Mouse (Mus musculus) heart, embryonic 16.5 days (tissue): ENCODE results near the gene Tbx4. TPM values are rescaled to one million over a fixed set of nuclear protein-coding genes. Genes with fewer than 3 reads are reported as not detected.

ENCODE experiments used
- ATAC-seq: fragments of 200-750 bp; cut with Nextera tagmentation; replicated peaks from 2 replicates; pipeline ENCODE4 v1.8.0; 2017; ENCODE audit warnings: moderate number of reproducible peaks; ENCODE audit not compliant: insufficient read depth, low FRiP score; ENCODE audit errors: extremely low read depth
- H3K27ac ChIP-seq: fragments of 300-500 bp; sonication (generic); 2 replicates; pipeline ENCODE4 v1.5.1; 2014; ENCODE audit warnings: mild to moderate bottlenecking, low read length, control low read depth, moderate library complexity
- H3K27me3 ChIP-seq: fragments of 300-500 bp; sonication (generic); 2 replicates; pipeline ENCODE4 v1.6.1; 2014; ENCODE audit warnings: low read length, mixed read lengths; ENCODE audit not compliant: control insufficient read depth, insufficient read depth
- H3K36me3 ChIP-seq: fragments of 300-500 bp; sonication (generic); 2 replicates; pipeline ENCODE4 v1.6.1; 2014; ENCODE audit not compliant: control insufficient read depth, insufficient read depth
- H3K4me1 ChIP-seq: fragments of 300-500 bp; sonication (generic); 2 replicates; pipeline ENCODE4 v1.6.1; 2014; ENCODE audit warnings: low read length, mixed read lengths; ENCODE audit not compliant: control insufficient read depth, insufficient read depth
- H3K4me2 ChIP-seq: fragments of 300-500 bp; sonication (generic); 2 replicates; pipeline ENCODE4 v1.6.1; 2014; ENCODE audit warnings: low read depth, mild to moderate bottlenecking, control low read depth, low read length
- H3K4me3 ChIP-seq: fragments of 300-500 bp; sonication (generic); 2 replicates; pipeline ENCODE4 v1.5.1; 2014; ENCODE audit warnings: mild to moderate bottlenecking, control low read depth, low read length
- H3K9ac ChIP-seq: fragments of 300-500 bp; sonication (generic); 2 replicates; pipeline ENCODE4 v1.6.1; 2014; ENCODE audit warnings: low read length, control low read depth
- H3K9me3 ChIP-seq: fragments of 300-500 bp; sonication (generic); replicated peaks from 2 replicates; pipeline ENCODE4 v1.6.1; 2016; ENCODE audit warnings: low read length; ENCODE audit not compliant: control insufficient read depth
- WGBS: fragments of 180-500 bp; shearing (Covaris S2); extraction: QIAGEN DNeasy Blood & Tissue Kit; methylation state at CpG from one replicate; pipeline ENCODE4 v1.1.7; 2014; 5-methylcytosine and 5-hydroxymethylcytosine counted together
- polyA plus RNA-seq: library from polyadenylated mRNA; unstranded; fragments of >200 nt; fragmentation: Nextera tagmentation; extraction: Ambion mirVana; gene quantifications from 2 replicates; pipeline ENCODE4 v1.2.1, GENCODE M21; 2015

The Tbx4 gene
- polyA plus RNA-seq, 1 experiment from 2014 or later, result 0.72 TPM

DNA sequence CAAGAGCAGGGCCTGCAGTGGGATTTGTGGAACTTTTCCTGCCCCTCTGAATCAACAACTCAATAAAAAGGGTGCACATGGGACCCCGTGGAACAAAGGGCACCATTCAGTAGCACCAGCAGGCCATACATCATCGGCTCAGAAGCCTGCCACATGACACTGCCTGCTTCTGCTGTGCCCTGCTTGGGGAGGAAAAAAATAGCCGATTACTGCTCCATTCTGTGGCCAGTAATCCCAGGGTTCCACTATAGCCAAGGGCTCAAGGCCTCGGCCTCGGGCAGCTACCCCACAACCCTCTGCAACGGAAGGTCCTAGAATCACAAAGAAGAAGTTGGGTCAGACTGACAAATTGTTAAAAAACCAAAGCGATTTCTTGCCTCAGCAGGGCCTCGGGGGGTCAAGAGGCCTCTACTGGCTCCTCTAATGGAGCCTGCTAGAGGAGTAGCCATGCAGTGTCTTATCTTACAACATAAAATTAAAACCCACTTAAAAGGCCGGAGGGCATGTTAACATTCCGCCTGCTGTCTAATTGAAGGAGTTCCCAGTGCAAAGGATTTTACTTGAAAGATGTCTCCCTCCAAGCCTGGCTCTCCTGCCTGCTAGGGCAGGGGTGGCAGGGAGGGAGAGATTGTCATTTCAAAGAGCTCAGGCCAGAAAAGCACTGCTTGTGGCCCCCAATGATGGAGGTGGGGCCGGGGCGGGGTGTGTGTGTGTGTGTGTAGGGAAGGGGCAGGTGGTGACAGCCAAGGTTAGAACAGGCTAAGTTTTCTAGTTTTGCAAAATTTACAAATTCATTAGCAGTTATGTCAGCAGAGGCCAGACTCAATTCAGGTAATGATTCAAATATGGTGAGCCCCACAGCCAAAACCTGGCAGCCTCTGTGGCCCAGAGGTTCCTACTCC lies 31.1 kb downstream of the Tbx4 start:
- no peak overlapping the region for H3K9ac ChIP-seq
- WGBS, result 56% methylated on average over 12 of the region's 12 CpGs
- H3K27me3 ChIP-seq, result peaks cover 9% of the 10 kb centered on the region; the same call in 1 of the 2 replicates
- ATAC-seq, result no peak
- no peaks in the 10 kb centered on the region for H3K9me3 ChIP-seq
- H3K4me2 ChIP-seq, result no peak overlapping the region
- H3K4me1 ChIP-seq, result no peaks in the 10 kb centered on the region
- no peaks in the 10 kb centered on the region for H3K36me3 ChIP-seq
- no peak overlapping the region for H3K27ac ChIP-seq
- no peak overlapping the region for H3K4me3 ChIP-seq

DNA sequence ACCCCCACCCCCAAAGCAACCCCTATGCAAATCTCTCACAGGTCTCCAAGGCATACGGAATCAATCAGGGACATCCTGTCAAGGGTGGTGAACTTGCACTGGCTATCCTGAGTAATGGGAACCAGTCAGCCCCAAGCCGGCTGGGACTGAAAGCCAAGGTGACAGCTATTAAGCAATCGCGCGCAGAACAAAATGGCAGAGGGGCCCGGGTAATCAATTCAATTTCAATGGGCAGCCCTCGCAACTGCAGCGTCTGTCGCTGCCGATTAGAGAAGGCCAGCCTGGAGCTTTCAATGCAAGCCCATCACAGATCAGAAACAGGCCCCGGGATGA lies 31.7 kb downstream of the Tbx4 start:
- no peak overlapping the region for H3K27ac ChIP-seq
- WGBS, result 30% methylated on average over 11 of the region's 11 CpGs
- ATAC-seq, result no peak
- peaks cover 15% of the 10 kb centered on the region for H3K27me3 ChIP-seq
- no peak overlapping the region for H3K4me2 ChIP-seq
- no peaks in the 10 kb centered on the region for H3K4me1 ChIP-seq
- H3K36me3 ChIP-seq, result no peaks in the 10 kb centered on the region
- H3K9ac ChIP-seq, result no peak overlapping the region
- H3K9me3 ChIP-seq, result no peaks in the 10 kb centered on the region
- H3K4me3 ChIP-seq, result no peak overlapping the region

DNA sequence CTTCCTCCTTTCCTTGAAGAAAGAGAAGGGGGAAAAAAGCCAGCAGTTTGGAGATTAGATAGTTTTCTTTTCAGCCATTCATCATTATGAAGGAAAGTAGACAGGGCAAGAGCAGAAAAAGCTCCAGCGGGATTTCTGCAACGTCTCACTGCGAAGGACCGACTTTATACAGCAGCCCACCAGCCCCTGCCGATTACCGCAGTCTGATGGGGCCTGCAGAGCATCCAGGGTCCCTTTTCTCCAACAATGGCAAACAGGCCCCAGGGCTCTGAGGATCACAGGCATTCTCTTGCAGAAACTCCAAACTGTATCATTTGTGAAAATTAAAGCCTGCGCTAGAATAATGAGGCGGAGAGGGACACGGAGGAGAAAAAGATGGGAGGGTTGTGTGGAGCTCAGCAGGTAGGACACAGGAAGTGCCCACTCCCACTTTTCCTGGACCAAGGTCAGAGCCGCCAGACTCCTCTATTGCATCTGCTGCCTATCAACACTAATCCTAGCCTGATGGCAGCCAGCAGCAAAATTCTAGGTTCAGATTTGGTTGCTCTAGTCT lies 32.2 kb downstream of the Tbx4 start:
- H3K9ac ChIP-seq, result no peak overlapping the region
- no peaks in the 10 kb centered on the region for H3K4me1 ChIP-seq
- H3K27me3 ChIP-seq, result peaks cover 19% of the 10 kb centered on the region
- no peak overlapping the region for H3K27ac ChIP-seq
- ATAC-seq, result no peak
- no peak overlapping the region for H3K4me3 ChIP-seq
- no peaks in the 10 kb centered on the region for H3K36me3 ChIP-seq
- 49% methylated on average over 10 of the region's 10 CpGs for WGBS
- no peaks in the 10 kb centered on the region for H3K9me3 ChIP-seq
- H3K4me2 ChIP-seq, result no peak overlapping the region

DNA sequence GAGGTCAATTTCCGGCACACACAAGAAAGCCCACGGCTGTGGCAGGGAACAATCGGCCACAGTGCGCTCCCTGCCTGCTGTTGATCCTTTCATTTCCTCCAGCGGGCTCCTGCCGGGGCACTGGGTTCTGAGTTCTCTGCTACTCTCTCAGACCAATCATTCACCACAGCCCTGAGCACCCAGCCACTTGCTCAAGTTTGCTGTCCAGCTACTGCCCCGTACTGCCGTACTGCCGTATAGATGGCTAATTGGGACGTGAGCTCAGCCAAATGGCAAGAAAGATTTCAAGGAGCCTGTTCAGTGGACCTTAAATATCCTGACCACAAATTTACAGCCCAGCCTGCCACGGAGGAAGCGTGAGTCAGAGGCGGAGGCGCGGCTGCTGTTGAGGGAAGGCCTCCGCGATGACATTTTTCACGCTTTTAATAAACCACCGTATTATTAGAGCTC lies 39.1 kb downstream of the Tbx4 start:
- Histone ChIP-seq H3K4me2 (peak overlapping the region; percentile 57), H3K36me3 (no peaks in the 10 kb centered on the region), H3K4me3 (peak overlapping the region; percentile 33), H3K27me3 (peaks cover 45% of the 10 kb centered on the region), H3K27ac (no peak overlapping the region), H3K9me3 (no peaks in the 10 kb centered on the region), H3K9ac (no peak overlapping the region), H3K4me1 (peaks cover 3% of the 10 kb centered on the region; the same call in 1 of the 2 replicates)
- no peak for ATAC-seq
- 12% methylated on average over 19 of the region's 19 CpGs for WGBS

DNA sequence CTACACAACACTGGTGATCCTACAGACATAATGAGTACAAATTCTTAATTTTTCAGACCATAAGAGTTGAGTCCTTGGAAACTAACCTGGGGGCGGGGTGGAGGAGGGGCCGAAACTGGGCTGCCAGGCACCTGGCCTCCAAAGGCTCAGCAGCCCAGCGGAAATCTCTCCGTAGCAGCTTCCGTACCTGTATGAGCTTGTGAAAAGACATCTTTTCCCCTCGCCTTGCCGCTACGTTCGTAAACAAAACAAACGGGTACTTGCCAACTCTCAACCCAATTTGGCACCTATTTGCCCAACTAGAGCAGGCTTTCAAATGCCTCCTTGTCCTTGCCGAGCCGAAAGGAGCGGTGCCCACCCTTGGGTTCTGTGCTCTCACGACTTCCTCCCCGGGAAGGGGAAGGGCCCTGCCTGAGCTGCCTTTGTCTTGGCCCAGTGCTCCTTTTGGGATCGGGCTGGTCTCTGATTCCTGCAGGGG lies 40.1 kb downstream of the Tbx4 start:
- Histone ChIP-seq H3K27me3 (peaks cover 44% of the 10 kb centered on the region), H3K9me3 (no peaks in the 10 kb centered on the region), H3K36me3 (no peaks in the 10 kb centered on the region), H3K9ac (no peak overlapping the region), H3K4me2 (peak overlapping the region; percentile 40), H3K4me1 (peaks cover 3% of the 10 kb centered on the region; the same call in 1 of the 2 replicates), H3K4me3 (peak overlapping the region; percentile 17; the same call in 1 of the 2 replicates), H3K27ac (no peak overlapping the region)
- WGBS, result 19% methylated on average over 16 of the region's 16 CpGs
- ATAC-seq, result no peak

DNA sequence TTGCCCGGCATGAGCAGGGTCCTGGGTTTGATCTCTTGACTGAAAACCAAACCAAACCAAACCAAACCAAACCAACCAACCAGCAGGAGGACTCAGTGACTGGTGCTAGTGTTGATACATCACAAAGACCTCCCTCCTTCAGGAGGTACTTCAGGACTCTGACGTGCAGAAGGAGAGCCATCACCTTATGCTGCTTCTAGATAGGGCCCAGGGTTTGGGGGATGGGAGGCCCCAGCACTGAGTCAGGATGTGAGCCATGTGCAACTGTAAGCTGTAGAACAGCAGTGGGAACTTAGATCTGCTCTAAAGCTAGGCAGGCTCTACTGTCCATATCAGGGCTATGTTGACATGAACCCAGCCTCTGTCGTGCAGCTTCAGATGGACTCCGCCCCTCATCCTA lies 41.9 kb downstream of the Tbx4 start:
- Histone ChIP-seq H3K27ac (no peak overlapping the region), H3K4me2 (no peak overlapping the region), H3K4me1 (peaks cover 3% of the 10 kb centered on the region; the same call in 1 of the 2 replicates), H3K36me3 (no peaks in the 10 kb centered on the region), H3K9me3 (no peaks in the 10 kb centered on the region), H3K27me3 (peaks cover 34% of the 10 kb centered on the region), H3K4me3 (no peak overlapping the region), H3K9ac (no peak overlapping the region)
- WGBS, result 64% methylated on average over 4 of the region's 4 CpGs
- ATAC-seq, result no peak

DNA sequence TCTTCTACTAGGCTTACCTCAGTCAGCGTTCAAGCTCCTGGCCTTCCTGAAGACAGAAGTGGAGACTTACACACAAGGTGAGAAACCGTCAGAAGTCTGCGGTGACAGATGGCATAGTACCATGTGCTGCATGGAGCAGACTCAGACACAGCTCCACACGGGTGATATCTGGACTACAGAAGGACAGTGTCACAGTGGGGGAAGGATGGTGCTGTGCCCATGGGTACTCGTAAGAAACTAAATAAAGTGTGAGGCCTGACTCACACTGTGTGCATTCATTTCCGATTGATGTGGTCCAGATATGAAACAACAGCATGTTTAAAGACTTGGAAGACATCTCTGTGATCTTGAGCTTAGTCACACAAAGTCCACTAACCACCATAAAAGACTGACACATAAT lies 43.4 kb downstream of the Tbx4 start:
- Histone ChIP-seq H3K27me3 (peaks cover 21% of the 10 kb centered on the region), H3K4me1 (peaks cover 3% of the 10 kb centered on the region; the same call in 1 of the 2 replicates), H3K4me3 (no peak overlapping the region), H3K4me2 (no peak overlapping the region), H3K9me3 (no peaks in the 10 kb centered on the region), H3K27ac (no peak overlapping the region), H3K36me3 (no peaks in the 10 kb centered on the region), H3K9ac (no peak overlapping the region)
- WGBS, result 78% methylated on average over 6 of the region's 6 CpGs
- ATAC-seq, result no peak

DNA sequence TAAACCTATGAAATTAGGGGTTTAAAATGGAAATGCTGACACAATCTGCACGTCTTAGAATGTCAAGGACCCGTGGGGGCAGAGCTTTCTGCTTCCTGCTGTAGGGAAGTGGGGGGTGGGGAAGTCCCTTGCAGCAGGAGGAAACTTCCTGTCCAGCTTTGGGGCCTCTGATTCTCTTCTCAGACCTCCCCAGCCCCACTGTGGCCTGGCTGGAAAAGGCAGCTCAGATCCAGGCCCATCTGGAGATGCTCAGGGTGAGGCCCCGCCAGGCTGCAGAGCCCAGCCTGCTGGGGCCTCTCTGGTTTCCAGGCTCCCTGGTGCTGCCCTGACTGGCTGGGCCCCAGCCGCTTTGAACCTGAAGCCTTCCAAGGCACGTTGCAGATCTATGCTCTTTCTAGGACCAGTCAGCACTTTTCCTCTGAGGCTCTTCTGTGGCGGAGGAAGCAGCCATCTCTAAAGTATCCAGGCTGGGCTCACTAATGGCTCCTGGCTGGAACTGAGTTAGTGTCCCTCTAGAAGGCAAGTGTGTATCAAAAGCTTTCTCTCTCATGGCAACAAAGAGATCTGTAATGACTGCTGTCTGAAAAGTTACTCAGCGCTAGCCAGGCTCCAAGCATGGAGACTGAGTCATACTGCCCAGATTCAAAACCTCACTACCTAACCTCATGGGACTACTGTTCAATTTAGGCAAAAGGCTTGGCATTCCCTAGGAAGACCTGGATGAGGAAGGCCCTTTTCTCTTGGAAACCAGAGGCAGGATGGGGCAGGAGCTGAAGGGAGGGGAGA lies 55.8 kb downstream of the Tbx4 start:
- 32% methylated on average over 7 of the region's 7 CpGs for WGBS

More for the DNA sequence above, 55.8 kb downstream of the Tbx4 start:
- Histone ChIP-seq H3K27ac (peak overlapping the region; percentile 48), H3K9ac (no peak overlapping the region), H3K27me3 (no peaks in the 10 kb centered on the region), H3K4me3 (no peak overlapping the region), H3K4me1 (no peaks in the 10 kb centered on the region), H3K36me3 (no peaks in the 10 kb centered on the region), H3K9me3 (no peaks in the 10 kb centered on the region), H3K4me2 (no peak overlapping the region)
- no peak for ATAC-seq
